Mouse (Mus musculus): Measurements from ENCODE around the gene Got1.

DNA sequence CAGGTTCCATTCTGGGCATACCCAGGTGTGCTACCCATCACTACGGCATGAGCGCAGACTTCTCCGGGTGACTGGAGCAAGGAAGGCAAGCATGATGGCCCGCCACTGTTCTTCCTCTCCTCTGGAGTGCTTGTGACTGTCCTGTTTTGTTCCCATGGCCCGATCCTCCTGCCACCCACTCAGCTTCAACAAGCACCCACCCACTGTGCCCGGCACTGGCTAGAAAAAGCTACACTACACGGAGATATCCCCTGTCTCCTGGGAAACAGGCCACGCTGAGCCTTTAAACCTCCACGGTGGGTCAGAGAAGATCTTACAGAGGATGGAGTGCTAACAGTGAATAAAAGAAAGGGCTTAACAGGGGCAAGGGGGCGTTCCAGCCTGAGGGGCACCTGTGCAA, 5.2 kb downstream of the Got1 start:
- TF ChIP-seq CTCF (IDR thresholded peaks at IDR 0.05; ENCODE audit: low read depth, low read length) (no peak), TAL1 (conservative IDR thresholded peaks at IDR 0.05; ENCODE audit: low read depth, low read length) (no peak), POLR2AphosphoS5 (IDR thresholded peaks at IDR 0.05; ENCODE audit: insufficient replicate concordance, low read depth, low read length) (no peak), GATA1 (IDR thresholded peaks at IDR 0.05; ENCODE audit: borderline replicate concordance, low read length) (no peak), GATA2 (IDR thresholded peaks at IDR 0.05; ENCODE audit: borderline replicate concordance, low read depth, low read length) (no peak)
